Mouse (Mus musculus): ENCODE measurements around the gene Dpep1.
"Not testable (repeated sequence)": the region's sequence is repeated elsewhere in the genome, so short reads cannot be mapped to it uniquely, and the experiment has no call there.

GRCm38 (mm10) chr8:123197016-123197415 is 11.0 kb downstream of the Dpep1 start:
- TF ChIP-seq POLR2A (IDR thresholded peaks at IDR 0.05; ENCODE audit: low read depth, low read length); CTCF (IDR thresholded peaks at IDR 0.05; ENCODE audit: extremely low read depth, insufficient read length, insufficient replicate concordance, low read depth, low read length): not testable (repeated sequence)
